ENCODE assay signal across 9 mouse cellular contexts in the genomic region with DNA sequence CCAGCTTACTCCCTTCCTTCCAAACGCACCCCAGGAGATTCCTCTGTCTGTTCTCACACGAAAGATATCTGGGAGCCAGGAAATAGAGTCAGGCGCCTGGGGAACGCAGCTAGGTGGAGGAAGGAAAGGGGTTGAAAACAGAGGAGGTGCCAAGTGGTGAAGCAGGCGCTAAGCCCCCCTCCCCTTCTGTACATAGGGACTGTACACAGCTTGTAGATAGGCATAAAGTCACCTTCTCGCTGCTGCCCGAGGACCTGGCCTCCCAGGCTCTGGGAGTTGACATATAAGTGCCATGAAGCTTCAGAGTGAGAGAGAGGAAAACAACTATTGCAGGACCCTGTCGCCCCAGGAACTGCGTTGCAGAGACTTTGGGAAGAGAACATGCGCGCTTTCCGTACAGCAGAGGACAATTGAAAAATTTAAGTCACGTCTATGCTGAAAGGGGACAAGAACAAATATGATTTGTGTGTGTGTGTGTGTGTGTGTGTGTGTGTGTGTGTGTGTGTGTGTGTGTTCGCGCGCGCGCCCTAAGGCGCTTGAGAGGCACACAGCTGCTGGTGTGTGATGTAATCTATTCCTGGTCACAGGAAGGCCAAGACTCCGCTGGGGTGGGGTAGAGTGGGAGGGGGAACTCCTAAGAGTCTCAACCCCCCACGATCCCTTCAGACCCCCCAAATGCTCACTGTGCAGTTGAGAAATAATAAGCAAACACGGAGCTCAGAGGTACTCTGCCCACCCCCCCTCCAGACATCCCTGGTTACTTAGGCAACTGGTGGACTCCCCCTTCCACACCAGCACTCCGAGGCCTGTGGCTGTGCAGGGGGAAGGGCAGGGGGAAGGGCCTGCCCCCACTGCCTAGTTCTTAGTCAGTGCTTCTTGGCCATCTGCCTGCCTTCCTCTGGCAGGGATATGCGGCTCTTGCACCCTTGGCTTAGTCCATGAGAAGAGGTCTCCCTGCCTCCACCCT. TPM values are rescaled to one million over a fixed set of nuclear protein-coding genes. Genes with fewer than 3 reads are reported as not detected.
A peak's percentile ranks its signal among the peaks of the same experiment; 100 is the strongest.
DNase-seq lines count a peak whose midpoint lies in the region; ATAC-seq and TF ChIP-seq lines count a peak whose summit lies in the region.
"Had no signal": no experiment of that assay in that cellular context is flagged by ENCODE, and none has a peak within 500 bp of the region (broad histone marks: within the 10 kb centered on the region; RNA-seq: fewer than 3 reads in every experiment).

No protein-coding gene starts in this region.

- TF ChIP-seq POLR2A in ES-Bruce4 (IDR thresholded peaks at IDR 0.05; ENCODE audit: insufficient read depth, low read length) = no peak
- no peak for TF ChIP-seq POLR2A in bone marrow, adult 2 months (IDR thresholded peaks at IDR 0.05; ENCODE audit: borderline replicate concordance, control insufficient read depth, low read depth, low read length)

- H3K9ac ChIP-seq in ES-Bruce4 (ENCODE audit: low read depth, poor library complexity, severe bottlenecking) = peak overlapping the region; percentile 34
- H3K9ac ChIP-seq in forebrain, embryonic 15.5 days (replicated peaks) = no peak overlapping the region

- DNase-seq in heart, postnatal 4 days = peak; percentile 91
- peak; percentile 71 for DNase-seq in layer of hippocampus, adult 9-11 months
- peak; percentile 85 for DNase-seq in lung, postnatal 25 days (ENCODE audit: low spot score)
- peak; percentile 28 for DNase-seq in retina, embryonic 14.5 days (ENCODE audit: low spot score)
- DNase-seq in urinary bladder, postnatal 10 days (ENCODE audit: low spot score) = peak; percentile 42

- peak; percentile 88 for ATAC-seq in forebrain, embryonic 15.5 days (replicated peaks)

- peak overlapping the region; percentile 24 for H3K4me2 ChIP-seq in forebrain, embryonic 15.5 days (replicated peaks)

- 2% methylated on average over 24 of the region's 24 CpGs for WGBS in bone marrow, adult 2 months
- WGBS in forebrain, embryonic 15.5 days = 27% methylated on average over 24 of the region's 24 CpGs

- H3K27ac ChIP-seq in ES-Bruce4 (ENCODE audit: insufficient read depth, low read length) = peak overlapping the region; percentile 45
- peak overlapping the region; percentile 55 for H3K27ac ChIP-seq in bone marrow, adult 2 months (ENCODE audit: control insufficient read depth, insufficient read depth, low read depth, low read length, poor library complexity)
- peak overlapping the region; percentile 72 for H3K27ac ChIP-seq in forebrain, embryonic 15.5 days (replicated peaks)

- peaks cover 2% of the 10 kb centered on the region for H3K4me1 ChIP-seq in ES-Bruce4 (ENCODE audit: control insufficient read depth, insufficient read depth, low read length)
- peaks cover 5% of the 10 kb centered on the region; the same call in 1 of the 2 replicates for H3K4me1 ChIP-seq in bone marrow, adult 2 months (ENCODE audit: control insufficient read depth, insufficient read depth, low read length)
- H3K4me1 ChIP-seq in forebrain, embryonic 15.5 days = peaks cover 19% of the 10 kb centered on the region

- H3K27me3 ChIP-seq in ES-Bruce4 (ENCODE audit: control insufficient read depth, insufficient read depth, low read length, poor library complexity, severe bottlenecking) = no peaks in the 10 kb centered on the region
- no peaks in the 10 kb centered on the region for H3K27me3 ChIP-seq in forebrain, embryonic 15.5 days

- TF ChIP-seq EP300 in ES-Bruce4 (IDR thresholded peaks at IDR 0.05; ENCODE audit: insufficient read depth, low read depth, low read length) = 0 out of 2 replicates have a peak, but pooled peaks have one; percentile 20

- no peak for TF ChIP-seq CTCF in ES-Bruce4 (IDR thresholded peaks at IDR 0.05; ENCODE audit: low read depth, low read length)
- TF ChIP-seq CTCF in bone marrow, adult 2 months (IDR thresholded peaks at IDR 0.05; ENCODE audit: control insufficient read depth, insufficient read depth, low read length) = no peak

- peak overlapping the region; percentile 54 for H3K4me3 ChIP-seq in ES-Bruce4 (ENCODE audit: low read depth, low read length)
- H3K4me3 ChIP-seq in bone marrow, adult 2 months (replicated peaks; ENCODE audit: control insufficient read depth, low read depth, low read length) = no peak overlapping the region
- H3K4me3 ChIP-seq in forebrain, embryonic 15.5 days = peak overlapping the region; percentile 8; the same call in 1 of the 2 replicates

- H3K36me3 ChIP-seq in ES-Bruce4 (ENCODE audit: control insufficient read depth, insufficient read depth, low read length, poor library complexity, severe bottlenecking) = no peaks in the 10 kb centered on the region
- H3K36me3 ChIP-seq in forebrain, embryonic 15.5 days = no peaks in the 10 kb centered on the region

- no peaks in the 10 kb centered on the region for H3K9me3 ChIP-seq in ES-Bruce4 (replicated peaks; ENCODE audit: control insufficient read depth, insufficient read depth, low read length, poor library complexity, severe bottlenecking)
- no peaks in the 10 kb centered on the region for H3K9me3 ChIP-seq in forebrain, embryonic 15.5 days

RNA-seq across cellular contexts. Expression of a gene that starts 17.5 kb away (rescaled TPM):
- polyA plus RNA-seq in ES-Bruce4 (2011; ENCODE audit: insufficient read depth, insufficient read length, low read depth, missing spikeins) = not detected in 2 replicates
- not detected in 2 replicates for polyA plus RNA-seq in bone marrow, adult 2 months (2011; ENCODE audit: insufficient read depth, insufficient read length, low replicate concordance, missing spikeins)
- not detected in 2 replicates for polyA plus RNA-seq in forebrain, embryonic 15.5 days (2015; fragmentation: Nextera tagmentation; extraction: Ambion mirVana)
- total RNA-seq in heart, postnatal 4 days (2021) = not detected
- polyA plus RNA-seq: large intestine, adult 2 months had no signal

RNA-seq across cellular contexts. Expression of a gene that starts 23.8 kb away (rescaled TPM):
- 98.0 and 102 TPM in 2 replicates for polyA plus RNA-seq in ES-Bruce4 (2011; ENCODE audit: insufficient read depth, insufficient read length, low read depth, missing spikeins)
- 34.0 and 40.0 TPM in 2 replicates for polyA plus RNA-seq in bone marrow, adult 2 months (2011; ENCODE audit: insufficient read depth, insufficient read length, low replicate concordance, missing spikeins)
- polyA plus RNA-seq in forebrain, embryonic 15.5 days (2015; fragmentation: Nextera tagmentation; extraction: Ambion mirVana) = 57.6 and 61.4 TPM in 2 replicates
- total RNA-seq in heart, postnatal 4 days (2021) = 10 to 100 TPM; 69.3 to 70.3 TPM

Comparison
In these comparisons a context has a peak if more than half of its experiments do, and no peak if none do; other contexts are left out.
1. DNase-seq: peak in every context shown above with its lines; median percentile 91 in heart, postnatal 4 days; 85 in lung, postnatal 25 days; 71 in layer of hippocampus, adult 9-11 months; 42 in urinary bladder, postnatal 10 days; 28 in retina, embryonic 14.5 days.